Mouse (Mus musculus): ENCODE results near the gene Ctnna3.

- TF ChIP-seq CTCF (IDR thresholded peaks at IDR 0.05; ENCODE audit: low read depth) (no peak), EP300 (IDR thresholded peaks at IDR 0.05; ENCODE audit: low read depth) (no peak)
These were observed 280.3 kb downstream of the Ctnna3 start for GRCm38 (mm10) chr10:63710211-63710610.
